Mouse (Mus musculus): ENCODE results near the gene Cphx2.
"Not testable (repeated sequence)": the region's sequence is repeated elsewhere in the genome, so short reads cannot be mapped to it uniquely, and the experiment has no call there.

- TF ChIP-seq CTCF (IDR thresholded peaks at IDR 0.05; ENCODE audit: borderline replicate concordance, insufficient read depth, low read depth, low read length); POLR2A (IDR thresholded peaks at IDR 0.05; ENCODE audit: borderline replicate concordance, insufficient read depth, low read length): not testable (repeated sequence)
Measured at GRCm38 (mm10) chr14:26066574-26067324, 14.6 kb upstream of the Cphx2 start.

Data from cerebellum, adult 2 months (tissue).